Mouse (Mus musculus) ES-E14 (cell line): ENCODE data around the gene Thbd. TPM values are rescaled to one million over a fixed set of nuclear protein-coding genes. Genes with fewer than 3 reads are reported as not detected.

Experiments
- DNase-seq: peaks from one replicate; pipeline ENCODE4 v3.0.0-alpha.2; 2013; ENCODE audit warnings: low read depth, low spot score
- H3K27ac ChIP-seq: 2 replicates; pipeline ENCODE4 v1.5.1; 2012; ENCODE audit warnings: low read depth, mild to moderate bottlenecking, low read length, moderate library complexity, mixed read lengths; ENCODE audit not compliant: poor library complexity, insufficient read depth, severe bottlenecking
- H3K36me3 ChIP-seq: 2 replicates; pipeline ENCODE4 v1.6.1; 2012; ENCODE audit warnings: mild to moderate bottlenecking, low read length, moderate library complexity, mixed read lengths; ENCODE audit not compliant: control insufficient read depth, poor library complexity, insufficient read depth, severe bottlenecking
- H3K4me1 ChIP-seq, 2 experiments: fragments of 150-350 bp in 1 of 2; sonication (generic) in 1 of 2; 2 replicates each; pipeline ENCODE4 v1.6.1; 2012; ENCODE audit warnings: low read length in 2 of 2, mild to moderate bottlenecking in 1 of 2, mixed read lengths in 1 of 2; ENCODE audit not compliant: control insufficient read depth in 2 of 2, insufficient read depth in 2 of 2, poor library complexity in 1 of 2
- H3K4me3 ChIP-seq, 2 experiments: fragments of 150-350 bp in 1 of 2; sonication (generic) in 1 of 2; 2 replicates each; pipeline ENCODE4 v1.5.1; 2012; ENCODE audit warnings: low read length in 2 of 2, low read depth in 1 of 2, mild to moderate bottlenecking in 1 of 2, mixed read lengths in 1 of 2; ENCODE audit not compliant: insufficient read depth in 1 of 2, poor library complexity in 1 of 2, severe bottlenecking in 1 of 2
- H3K9ac ChIP-seq: 2 replicates; pipeline ENCODE4 v1.6.1; 2012; ENCODE audit warnings: low read depth, mild to moderate bottlenecking, low read length, mixed read lengths; ENCODE audit not compliant: poor library complexity, insufficient read depth, severe bottlenecking
- H3K9me3 ChIP-seq: fragments of 150-350 bp; sonication (generic); 2 replicates; pipeline ENCODE4 v1.6.1; 2012; ENCODE audit warnings: low read depth, mild to moderate bottlenecking, low read length; ENCODE audit not compliant: control insufficient read depth, insufficient read depth
- CHD2 ChIP-seq: IDR thresholded peaks from 2 replicates; pipeline ENCODE4 v1.6.1; 2014; ENCODE audit warnings: mild to moderate bottlenecking, low read depth, low read length, inconsistent platforms
- HCFC1 ChIP-seq: IDR thresholded peaks from 2 replicates; pipeline ENCODE4 v1.6.1; 2012; ENCODE audit warnings: low read length, inconsistent platforms, borderline replicate concordance; ENCODE audit not compliant: insufficient read depth
- MAFK ChIP-seq: IDR thresholded peaks from 2 replicates; pipeline ENCODE4 v1.6.1; 2014; ENCODE audit warnings: mild to moderate bottlenecking, low read depth, low read length, inconsistent platforms; ENCODE audit not compliant: insufficient read depth
- ZC3H11A ChIP-seq: IDR thresholded peaks from 2 replicates; pipeline ENCODE4 v1.6.1; 2012; ENCODE audit warnings: low read depth, mild to moderate bottlenecking, inconsistent platforms, low read length, borderline replicate concordance
- ZNF384 ChIP-seq: IDR thresholded peaks from 2 replicates; pipeline ENCODE4 v1.6.1; 2012; ENCODE audit warnings: low read depth, low read length, inconsistent platforms
- in situ Hi-C, 2 experiments: fragments of 600-800 bp; cut with MboI; formaldehyde crosslinking; loops; one replicate each; pipeline ENCODE4 v1.15.1; 2025; ENCODE audit warnings: low sequenced_read_pairs in 2 of 2, inconsistent platforms in 1 of 2; ENCODE audit not compliant: unreplicated experiment in 2 of 2
- total RNA-seq: library from RNA; depleted of rRNA; stranded (reverse); fragments of 300-350 nt; gene quantifications from 2 replicates; pipeline ENCODE4 v1.2.3, GENCODE M21; 2012

Thbd gene
- total RNA-seq, 1 experiment, result 4.6 TPM

- no peaks in the 10 kb centered on the region for H3K9me3 ChIP-seq
- H3K36me3 ChIP-seq, result no peaks in the 10 kb centered on the region
- TF ChIP-seq HCFC1 (no peak), ZNF384 (no peak), MAFK (no peak), CHD2 (no peak), ZC3H11A (no peak)
- no peak overlapping the region for H3K9ac ChIP-seq
- in situ Hi-C loops, result no loop called here
- H3K4me1 ChIP-seq, result peaks cover 0 to 3% of the 10 kb centered on the region in 2 experiments; a peak in 1 of 4 replicates
- no peak overlapping the region for H3K27ac ChIP-seq
- H3K4me3 ChIP-seq, result no peak overlapping the region
- no peak for DNase-seq
These were observed 8.9 kb downstream of the Thbd start for GRCm38 (mm10) chr2:148398901-148399685.

- no peak for DNase-seq
- Histone ChIP-seq H3K9ac (no peak overlapping the region), H3K9me3 (no peaks in the 10 kb centered on the region), H3K4me3 (no peak overlapping the region), H3K27ac (no peak overlapping the region), H3K36me3 (no peaks in the 10 kb centered on the region), H3K4me1 (peaks cover 0 to 3% of the 10 kb centered on the region in 2 experiments; a peak in 1 of 4 replicates)
- no peak for TF ChIP-seq CHD2
- no peak for TF ChIP-seq ZNF384
- no peak for TF ChIP-seq MAFK
- TF ChIP-seq HCFC1, result no peak
- TF ChIP-seq ZC3H11A, result no peak
- in situ Hi-C loops, result no loop called here
These were observed 10.2 kb downstream of the Thbd start for GRCm38 (mm10) chr2:148397784-148398100.

- Histone ChIP-seq H3K9ac (no peak overlapping the region), H3K27ac (no peak overlapping the region), H3K4me3 (no peak overlapping the region), H3K9me3 (no peaks in the 10 kb centered on the region), H3K4me1 (peaks cover 0 to 3% of the 10 kb centered on the region in 2 experiments; a peak in 1 of 4 replicates), H3K36me3 (no peaks in the 10 kb centered on the region)
- in situ Hi-C loops, result no loop called here
- TF ChIP-seq ZC3H11A, result no peak
- no peak for DNase-seq
These were observed 10.8 kb downstream of the Thbd start for GRCm38 (mm10) chr2:148397015-148397783.

GRCm38 (mm10) chr2:148396209-148396608, 11.8 kb downstream of the Thbd start:
- peaks cover 0 to 3% of the 10 kb centered on the region in 2 experiments; a peak in 1 of 4 replicates for H3K4me1 ChIP-seq
- in situ Hi-C loops, result no loop called here
- TF ChIP-seq MAFK (no peak), HCFC1 (no peak), CHD2 (no peak)
- DNase-seq, result no peak
- H3K36me3 ChIP-seq, result no peaks in the 10 kb centered on the region
- H3K9me3 ChIP-seq, result no peaks in the 10 kb centered on the region
- H3K9ac ChIP-seq, result no peak overlapping the region
- peak overlapping the region; percentile 64 to 65; a peak in 2 of 4 replicates for H3K4me3 ChIP-seq
- no peak overlapping the region for H3K27ac ChIP-seq
